Mouse (Mus musculus): Measurements from ENCODE around the gene Myo3b.

The Myo3b gene

DNA sequence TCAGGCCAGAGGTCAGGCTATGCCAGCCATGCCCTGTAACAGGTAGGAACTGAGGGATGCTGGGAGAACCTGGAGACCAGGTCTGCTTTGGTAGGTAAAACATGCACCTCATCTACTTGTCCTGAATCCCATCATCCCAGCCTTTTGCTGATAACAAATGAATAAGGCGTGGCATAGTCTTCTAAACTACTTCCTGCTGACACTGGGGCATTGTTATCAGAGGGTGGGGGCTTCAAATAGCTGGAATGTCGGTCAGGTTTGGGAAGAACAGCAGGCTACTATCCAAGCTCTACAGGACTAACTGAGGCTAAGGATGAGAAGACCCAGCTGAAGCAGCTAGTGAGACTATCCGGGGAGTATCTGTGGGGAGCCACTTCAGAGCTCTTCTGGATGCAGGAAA, 253.8 kb downstream of the Myo3b start:
- DNase-seq: no peak

DNA sequence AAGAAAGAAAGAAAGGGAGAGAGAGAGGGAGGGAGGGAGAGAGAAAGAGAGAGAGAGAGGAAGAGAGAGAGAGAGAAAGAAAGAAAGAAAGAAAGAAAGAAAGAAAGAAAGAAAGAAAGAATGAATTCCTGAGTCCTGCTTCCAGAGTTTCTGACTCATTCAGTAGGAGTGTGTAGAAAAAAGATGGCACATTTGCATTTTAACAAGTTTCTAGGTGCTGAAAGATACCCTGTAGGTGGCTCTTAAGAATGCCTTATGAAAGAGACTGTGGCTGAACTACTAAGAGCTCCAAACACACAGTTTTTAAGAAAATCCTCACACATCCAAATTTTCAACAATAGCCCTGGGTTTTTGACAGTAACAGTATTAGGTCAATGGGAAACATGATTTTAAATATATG, 264.0 kb downstream of the Myo3b start:
- DNase-seq: no peak

- DNase-seq: no peak
Observed at GRCm38 (mm10) chr2:70315125-70315524, 276.2 kb downstream of the Myo3b start.

- peak; percentile 32 for DNase-seq
Observed at GRCm38 (mm10) chr2:70315734-70316133, 276.8 kb downstream of the Myo3b start.

- no peak for DNase-seq
Observed at GRCm38 (mm10) chr2:70317850-70318249, 278.9 kb downstream of the Myo3b start.

DNA sequence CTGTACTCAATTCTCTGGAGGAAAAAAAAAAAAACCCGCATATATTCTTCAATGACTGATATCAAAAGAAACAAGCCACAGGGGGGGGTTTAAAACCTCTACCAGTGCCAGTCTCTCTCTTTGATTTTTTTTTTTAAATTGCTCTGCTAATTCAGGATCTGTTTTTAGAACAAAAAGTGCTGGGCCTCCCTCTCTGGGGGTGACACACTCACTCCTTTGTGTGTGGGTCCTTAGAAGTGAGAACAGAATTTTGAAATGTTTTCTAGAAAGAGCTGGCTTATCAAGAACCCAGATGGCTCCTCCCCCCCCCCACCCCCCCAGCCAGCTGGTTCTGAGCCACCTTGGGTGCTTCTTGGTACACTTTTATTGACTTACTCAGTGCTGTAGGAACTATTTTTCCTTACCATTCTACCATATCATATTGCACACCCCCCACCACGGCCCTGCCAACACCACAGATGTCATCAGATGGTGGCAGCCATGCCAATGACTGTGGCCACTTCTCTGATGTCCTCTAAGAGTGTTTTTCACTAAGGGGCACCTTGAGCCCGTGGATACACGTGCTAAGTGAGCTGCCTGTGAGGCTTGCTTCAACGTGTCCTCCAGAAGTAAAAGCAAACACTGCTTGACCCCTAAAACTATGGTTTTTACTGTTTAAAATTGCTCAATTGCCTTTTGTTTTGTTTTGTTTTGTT, 280.1 kb downstream of the Myo3b start:
- DNase-seq: no peak

DNA sequence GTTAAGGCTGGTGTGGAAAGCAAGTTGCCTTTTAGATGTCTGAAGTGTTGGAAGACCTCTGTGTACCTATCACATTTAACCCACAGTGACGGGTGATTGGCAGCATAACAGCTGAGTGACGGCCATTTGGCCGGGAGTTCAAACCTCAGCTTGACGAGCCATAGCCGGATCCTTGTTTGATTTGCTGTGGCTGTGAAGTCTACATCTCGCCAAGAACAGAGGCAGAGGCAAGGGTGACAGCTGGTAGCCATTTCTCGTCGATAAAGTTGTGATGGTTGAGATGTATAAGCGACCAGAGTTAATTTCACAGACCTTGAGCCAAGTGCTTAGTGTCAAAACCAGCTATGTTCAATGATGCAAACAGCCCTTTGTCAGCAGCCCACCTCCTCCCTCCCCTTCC, 283.8 kb downstream of the Myo3b start:
- DNase-seq: no peak

DNA sequence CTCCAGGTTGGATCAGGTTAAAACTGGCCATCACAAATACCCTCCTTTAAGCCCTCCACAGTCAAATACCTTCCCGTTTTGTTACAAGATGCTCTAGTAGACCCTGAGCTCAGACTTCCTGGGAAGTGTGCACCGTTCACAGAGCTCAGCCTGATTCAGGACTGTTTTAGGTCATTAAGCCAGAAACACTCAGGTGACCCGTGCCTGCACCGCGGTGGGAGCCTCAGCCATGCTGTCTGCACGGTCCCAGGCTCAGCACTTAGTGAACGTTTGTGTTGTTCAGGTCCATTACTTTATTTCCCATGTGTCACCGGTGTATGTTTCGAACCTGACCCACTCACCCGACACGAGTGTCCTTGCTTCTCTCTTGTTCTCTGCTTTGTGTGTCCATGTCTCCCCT, 288.7 kb downstream of the Myo3b start:
- no peak for DNase-seq

- no peak for DNase-seq
Observed at GRCm38 (mm10) chr2:70332905-70333304, 294.0 kb downstream of the Myo3b start.

GRCm38 (mm10) chr2:70333553-70333952, 294.6 kb downstream of the Myo3b start:
- no peak for DNase-seq

DNA sequence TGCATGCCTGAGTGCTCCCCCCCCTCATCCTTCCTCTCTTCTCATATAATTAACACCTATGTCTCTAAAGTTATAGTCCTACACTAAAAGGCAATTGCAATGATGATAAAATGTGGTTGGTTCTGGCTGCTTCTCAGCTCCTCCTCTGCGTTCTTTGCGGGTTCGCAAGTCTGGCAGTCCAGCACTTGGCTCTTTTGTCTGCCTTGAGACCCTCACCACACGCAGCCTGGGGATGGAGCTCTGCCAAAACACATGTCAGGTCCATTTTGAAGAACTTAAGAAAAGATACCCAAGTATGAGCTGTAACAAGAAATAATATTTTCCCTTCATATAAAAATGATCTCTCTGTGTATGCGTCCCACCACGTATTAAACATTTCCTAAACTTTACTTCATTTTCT, 297.6 kb downstream of the Myo3b start:
- no peak for DNase-seq

- peak; percentile 25 for DNase-seq
Observed at GRCm38 (mm10) chr2:70337208-70337611, 298.3 kb downstream of the Myo3b start.

- DNase-seq: no peak
Observed at GRCm38 (mm10) chr2:70337869-70338268, 298.9 kb downstream of the Myo3b start.

DNA sequence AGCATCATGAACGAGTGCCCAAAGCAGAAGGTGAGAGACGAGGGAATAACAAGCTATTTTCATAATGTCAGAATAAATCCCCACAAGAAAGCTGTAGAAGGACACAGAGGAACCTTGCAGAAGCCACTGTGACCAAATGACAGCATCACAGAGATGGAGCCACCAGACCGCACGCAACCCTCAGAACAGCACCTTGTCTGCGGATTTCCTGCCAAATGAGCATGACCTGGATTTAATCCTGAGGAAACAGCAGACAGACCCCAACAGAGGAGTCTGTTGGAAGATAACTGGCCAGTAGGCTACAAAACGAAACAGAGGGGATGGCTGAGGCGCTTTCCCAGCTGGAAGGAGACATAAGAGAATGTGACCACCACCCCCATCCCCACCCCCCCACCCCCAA, 300.1 kb downstream of the Myo3b start:
- no peak for DNase-seq

- DNase-seq: no peak
Observed at GRCm38 (mm10) chr2:70339501-70339900, 300.6 kb downstream of the Myo3b start.

- no peak for DNase-seq
Observed at GRCm38 (mm10) chr2:70340224-70340623, 301.3 kb downstream of the Myo3b start.

- DNase-seq: no peak
Observed at GRCm38 (mm10) chr2:70345126-70345525, 306.2 kb downstream of the Myo3b start.

- DNase-seq: no peak
Observed at GRCm38 (mm10) chr2:70347511-70347910, 308.6 kb downstream of the Myo3b start.

GRCm38 (mm10) chr2:70348793-70349553, 310.0 kb downstream of the Myo3b start:
- DNase-seq: no peak

GRCm38 (mm10) chr2:70352435-70353165, 313.7 kb downstream of the Myo3b start:
- no peak for DNase-seq

DNA sequence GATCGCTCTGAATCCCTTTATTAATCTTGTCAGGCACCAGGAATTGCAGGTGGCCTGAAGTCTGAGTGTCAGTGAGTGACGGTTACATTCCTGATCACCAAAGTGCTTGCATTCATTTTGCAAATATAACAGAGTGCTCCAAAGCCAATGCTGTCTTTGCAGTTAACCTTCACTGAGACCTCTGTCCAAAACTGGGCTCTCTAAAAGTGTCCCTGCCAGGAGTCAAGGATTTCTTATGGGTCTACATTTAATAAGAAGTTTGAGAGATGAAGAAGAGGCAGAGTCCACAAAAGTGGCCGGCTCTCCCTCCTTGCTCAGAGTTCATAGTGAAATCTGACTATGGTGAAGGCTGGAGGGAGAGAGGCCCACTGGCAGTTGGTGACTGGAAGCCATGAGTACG, 315.1 kb downstream of the Myo3b start:
- no peak for DNase-seq

DNA sequence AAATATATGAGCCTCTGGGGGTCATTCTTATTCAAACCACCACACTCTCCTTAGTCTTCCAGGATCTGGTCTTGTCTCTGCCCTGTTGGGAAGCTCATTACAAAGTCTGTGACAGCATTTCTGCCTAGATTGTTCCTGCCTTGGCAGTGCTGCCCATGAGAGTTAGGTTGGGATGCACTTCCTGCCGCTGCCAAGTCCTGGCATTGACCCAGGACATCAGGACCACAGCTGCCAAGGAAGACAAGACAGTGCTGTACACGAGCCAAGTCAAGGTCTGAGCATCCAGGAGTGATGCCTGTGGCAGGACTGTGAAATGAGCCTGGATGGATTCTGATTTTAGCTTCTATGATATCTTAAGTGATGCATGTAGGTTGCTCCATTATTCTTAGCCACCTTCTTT, 316.1 kb downstream of the Myo3b start:
- no peak for DNase-seq

DNA sequence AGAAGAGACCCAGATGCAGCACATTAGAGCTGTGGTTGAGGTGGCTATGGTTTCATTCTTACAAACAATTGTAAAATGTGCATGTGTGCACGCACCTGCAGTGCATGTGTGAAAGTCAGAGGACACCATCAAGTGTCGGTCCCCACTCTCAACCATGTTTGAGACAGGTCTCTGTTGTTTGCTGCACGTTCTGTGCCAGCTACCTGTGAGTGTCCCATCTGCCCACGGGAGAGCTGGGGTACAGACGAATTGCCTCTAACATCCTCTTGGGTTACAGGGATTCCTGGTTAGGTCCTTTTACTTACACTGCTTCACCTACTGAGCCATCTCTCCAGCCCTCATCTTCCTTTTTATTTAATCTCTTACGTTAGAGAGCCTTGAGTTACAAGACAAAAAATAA, 330.5 kb downstream of the Myo3b start:
- DNase-seq: no peak

DNA sequence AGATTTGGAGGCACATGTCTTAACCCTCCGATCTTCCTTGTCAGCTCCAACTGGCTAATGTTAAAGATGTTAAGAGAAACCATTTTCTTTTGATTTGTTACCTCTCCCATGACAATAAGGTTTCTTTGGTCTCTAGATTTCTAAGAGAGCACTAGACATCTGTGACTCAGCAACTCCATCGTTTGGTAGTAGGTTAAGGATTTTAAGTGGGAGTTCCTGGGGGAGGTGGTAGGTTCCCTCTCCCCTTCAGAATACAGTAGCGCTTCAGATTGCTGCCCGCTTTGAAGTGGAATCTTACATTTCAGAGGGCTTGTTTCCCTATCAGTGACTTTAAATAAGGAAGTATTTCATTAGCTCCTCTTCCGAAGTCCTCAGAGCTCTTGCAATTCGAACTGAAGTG, 340.4 kb downstream of the Myo3b start:
- no peak for DNase-seq
